Mouse (Mus musculus) Patski (cell line): ENCODE results near the gene Olfr9. TPM values are rescaled to one million over a fixed set of nuclear protein-coding genes. Genes with fewer than 3 reads are reported as not detected.
"Not testable (repeated sequence)": the region's sequence is repeated elsewhere in the genome, so short reads cannot be mapped to it uniquely, and the experiment has no call there.

Experiments used
- ATAC-seq: fragments of 100-300 bp; one replicate; pipeline ENCODE4 v1.8.0; 2021
- CTCF ChIA-PET: fragments of 350-600 bp; sonication (Branson Sonifier 250); formaldehyde crosslinking; loops from one replicate; lab custom pipeline; 2022; ENCODE audit warnings: inconsistent platforms; lab: Charles Lee
- POLR2A ChIA-PET: fragments of 350-600 bp; sonication (Branson Sonifier 250); formaldehyde crosslinking; loops from one replicate; lab custom pipeline; 2022; ENCODE audit warnings: antibody characterized with exemption, inconsistent platforms; lab: Charles Lee
- DNase-seq: peaks from one replicate; pipeline ENCODE4 v3.0.0-alpha.2; 2011; ENCODE audit warnings: low read depth, low spot score
- H3K27me3 ChIP-seq: fragments of 371-371 bp; one replicate; pipeline ENCODE4 v1.5.1; 2021
- CTCF ChIP-seq: fragments of 100-300 bp; IDR thresholded peaks from one replicate; pipeline ENCODE4 v1.5.1; 2021
- in situ Hi-C: fragments of 300-500 bp; cut with MboI; formaldehyde crosslinking; loops from 3 replicates; pipeline ENCODE4 v1.11.1; 2018; ENCODE audit warnings: low pct_unique_long_range_greater_than_20kb, mixed read lengths
- polyA plus RNA-seq: library from polyadenylated mRNA; unstranded; gene quantifications from one replicate; pipeline ENCODE4 v1.2.3, GENCODE M21; 2021

Gene Olfr9
- polyA plus RNA-seq, 1 experiment from 2014 or later = not detected

DNA sequence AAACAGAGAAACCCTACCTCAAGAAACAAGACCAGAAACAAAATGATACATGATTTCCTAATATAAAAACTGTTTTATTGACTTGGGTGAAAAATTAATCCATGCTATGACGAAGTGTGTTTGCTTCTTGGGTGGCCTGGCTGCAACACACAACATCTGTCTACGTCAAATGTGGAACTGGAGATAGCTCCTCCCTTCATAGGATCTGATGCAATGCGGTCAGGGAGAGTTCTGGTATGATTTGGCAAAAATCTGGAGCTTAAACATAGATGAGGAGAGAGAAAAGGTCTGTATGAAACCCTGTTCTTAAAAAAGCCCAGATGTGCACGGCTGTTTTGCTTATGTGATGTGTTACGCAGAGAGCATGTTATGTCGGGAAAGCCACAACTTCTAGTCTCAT, 23.4 kb upstream of the Olfr9 start:
- H3K27me3 ChIP-seq = no peaks in the 10 kb centered on the region
- no peak for TF ChIP-seq CTCF
- no peak for DNase-seq
- CTCF ChIA-PET = interaction anchor here (1.2 to 1.9 kb wide), 5 partner anchors 9 to 38 kb away, joined by 3 to 6 read pairs (median 4); no protein-coding TSS in a partner anchor
- in situ Hi-C loops = no loop called here
- ATAC-seq = no peak
- POLR2A ChIA-PET = no interaction called here

DNA sequence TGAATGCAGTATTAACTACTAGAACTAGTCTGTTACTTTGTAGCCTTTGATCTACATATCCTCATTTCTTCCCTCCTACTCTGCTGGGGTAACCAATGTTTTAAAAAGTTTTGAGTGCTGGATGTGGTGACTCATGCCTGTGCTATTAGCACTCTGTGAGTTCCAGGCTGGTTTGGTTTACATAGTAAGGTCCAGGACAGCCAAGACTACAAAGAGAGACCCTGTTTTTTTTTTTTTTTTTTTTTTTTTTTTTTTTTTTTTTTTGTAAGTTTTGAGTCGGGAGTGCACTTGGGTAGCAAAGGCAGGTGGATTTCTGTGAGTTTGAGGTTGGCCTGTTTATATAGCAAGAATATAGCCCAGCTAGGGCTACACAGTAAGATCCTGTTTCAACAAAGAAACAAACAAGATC, 20.9 kb upstream of the Olfr9 start:
- no peak for TF ChIP-seq CTCF
- no peaks in the 10 kb centered on the region for H3K27me3 ChIP-seq
- DNase-seq (no peak), ATAC-seq (peak; percentile 93)
- ChIA-PET POLR2A (no interaction called here), CTCF (interaction anchor here (1.1 kb wide), 1 partner anchor 10 kb away, joined by 3 read pairs; no protein-coding TSS in a partner anchor)
- in situ Hi-C loops = no loop called here

DNA sequence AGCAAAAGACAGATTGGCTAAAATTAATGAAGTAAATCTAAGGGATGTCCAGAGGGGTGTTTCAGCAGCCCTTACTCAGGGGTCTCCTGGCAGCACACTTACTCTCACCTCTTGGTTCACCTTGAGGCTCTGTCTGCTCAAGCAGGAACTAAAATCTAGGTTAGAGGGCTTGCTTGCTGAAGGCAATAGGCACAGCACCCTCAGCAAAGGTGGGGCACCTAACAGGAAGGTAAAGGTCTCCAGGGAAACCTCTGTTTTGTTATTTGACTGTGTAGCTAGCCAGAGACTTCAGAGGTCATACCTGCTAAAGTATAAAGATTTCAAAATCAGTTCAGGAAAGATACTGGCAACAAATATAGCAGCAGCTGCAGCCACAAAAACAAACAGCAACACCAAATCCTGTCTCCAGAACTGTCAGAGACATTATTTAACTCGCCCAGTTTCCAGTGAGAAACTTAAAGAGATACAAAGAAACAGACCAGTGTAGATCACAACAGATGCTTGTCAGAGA, 18.4 kb upstream of the Olfr9 start:
- no peak for TF ChIP-seq CTCF
- no peak for ATAC-seq
- ChIA-PET POLR2A (no interaction called here), CTCF (interaction anchor here (0.8 kb wide), 1 partner anchor 9 kb away, joined by 3 read pairs; no protein-coding TSS in a partner anchor)
- no peak for DNase-seq
- no peaks in the 10 kb centered on the region for H3K27me3 ChIP-seq
- in situ Hi-C loops = no loop called here

- POLR2A ChIA-PET = no interaction called here
- CTCF ChIA-PET = interaction anchor here (0.9 kb wide), 1 partner anchor 25 kb away, joined by 3 read pairs; no protein-coding TSS in a partner anchor
- TF ChIP-seq CTCF = no peak
- DNase-seq (no peak), ATAC-seq (no peak)
- no peaks in the 10 kb centered on the region for H3K27me3 ChIP-seq
- in situ Hi-C loops = no loop called here
These were observed 16.4 kb upstream of the Olfr9 start for GRCm38 (mm10) chr10:128972841-128973240.

DNA sequence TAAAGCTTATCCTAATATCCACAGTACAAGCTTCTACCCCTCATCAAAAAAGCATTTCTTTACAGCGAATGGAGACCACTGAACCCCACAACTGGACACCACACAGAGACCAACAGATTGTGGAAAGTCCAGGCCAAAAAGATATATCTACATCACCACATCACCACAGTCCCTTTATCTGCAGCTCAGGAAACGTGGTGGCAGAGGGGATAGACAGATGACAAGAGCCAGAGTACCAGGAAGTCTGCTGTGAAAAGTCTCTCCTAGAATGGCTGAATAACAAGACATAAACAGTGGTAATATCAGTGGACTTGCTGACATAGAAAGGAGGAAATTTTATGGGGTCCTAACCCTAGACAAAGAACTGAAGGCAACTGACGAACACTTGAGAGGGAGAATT, 12.8 kb upstream of the Olfr9 start:
- ChIA-PET POLR2A (interaction anchor here (1.1 kb wide), 1 partner anchor 84 kb away, joined by 3 read pairs; no protein-coding TSS in a partner anchor), CTCF (interaction anchor here (1.0 to 8.2 kb wide), 10 partner anchors 11 to 81 kb away, joined by 3 to 54 read pairs (median 10); partner anchors contain the start of genes Bloc1s1, Olfr9 and Rdh5)
- DNase-seq = no peak
- ATAC-seq = no peak
- in situ Hi-C loops = loop anchor here (5.0 kb wide), 2 partner anchors 54 to 129 kb away; partner anchors contain the start of genes Bloc1s1 and Rdh5
- H3K27me3 ChIP-seq = no peaks in the 10 kb centered on the region
- no peak for TF ChIP-seq CTCF

DNA sequence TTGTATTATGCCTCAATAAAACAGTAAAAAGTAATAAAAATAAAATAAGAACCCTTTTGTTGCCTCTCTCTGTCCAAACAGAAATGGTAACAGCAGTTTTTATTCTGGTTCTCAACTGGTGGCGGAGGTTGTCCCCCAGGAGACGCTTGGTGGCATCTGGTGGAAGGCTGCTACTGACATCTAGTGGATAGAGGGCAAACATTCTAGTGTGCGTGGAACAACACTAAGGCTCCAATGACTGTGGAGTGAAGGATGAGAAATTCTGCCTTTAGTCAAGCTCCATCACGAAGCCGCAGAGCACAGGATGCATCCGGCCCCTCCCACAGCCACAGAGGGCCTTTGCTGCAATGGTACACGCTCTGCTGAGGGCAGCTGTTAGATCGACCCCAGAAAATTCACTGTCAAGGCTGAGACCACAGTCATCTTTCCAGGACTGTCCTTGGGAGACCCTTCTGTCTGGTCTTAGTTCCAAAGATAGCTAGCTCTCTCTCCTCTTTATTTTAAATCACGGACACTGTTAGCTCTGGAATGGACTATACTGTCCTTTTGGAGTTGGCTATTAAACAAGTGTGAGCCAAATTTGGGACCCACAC, 11.6 kb upstream of the Olfr9 start:
- POLR2A ChIA-PET = interaction anchor here (1.3 to 2.2 kb wide), 3 partner anchors 54 to 64 kb away, joined by 6 to 9 read pairs (median 6); partner anchors contain the start of genes Bloc1s1 and Rdh5
- CTCF ChIA-PET = interaction anchor here (0.7 to 8.2 kb wide), 20 partner anchors 10 to 360 kb away, joined by 3 to 54 read pairs (median 6); partner anchors contain the start of genes Bloc1s1, Mettl7b, Olfr9 and Rdh5
- no peaks in the 10 kb centered on the region for H3K27me3 ChIP-seq
- peak; percentile 92 for TF ChIP-seq CTCF
- in situ Hi-C loops = loop anchor here (5.0 kb wide), 2 partner anchors 55 to 130 kb away; partner anchors contain the start of genes Bloc1s1 and Rdh5
- DNase-seq (no peak), ATAC-seq (peak; percentile 20)

GRCm38 (mm10) chr10:128980644-128981365, 8.4 kb upstream of the Olfr9 start:
- DNase-seq (peak; percentile 94), ATAC-seq (peak; percentile 87)
- in situ Hi-C loops = no loop called here
- POLR2A ChIA-PET = interaction anchor here (1.0 kb wide), 1 partner anchor 65 kb away, joined by 3 read pairs; no protein-coding TSS in a partner anchor
- H3K27me3 ChIP-seq = no peaks in the 10 kb centered on the region
- TF ChIP-seq CTCF = no peak
- CTCF ChIA-PET = interaction anchor here (1.1 to 8.2 kb wide), 4 partner anchors 10 to 59 kb away, joined by 4 to 54 read pairs (median 4); partner anchors contain the start of genes Bloc1s1 and Rdh5

DNA sequence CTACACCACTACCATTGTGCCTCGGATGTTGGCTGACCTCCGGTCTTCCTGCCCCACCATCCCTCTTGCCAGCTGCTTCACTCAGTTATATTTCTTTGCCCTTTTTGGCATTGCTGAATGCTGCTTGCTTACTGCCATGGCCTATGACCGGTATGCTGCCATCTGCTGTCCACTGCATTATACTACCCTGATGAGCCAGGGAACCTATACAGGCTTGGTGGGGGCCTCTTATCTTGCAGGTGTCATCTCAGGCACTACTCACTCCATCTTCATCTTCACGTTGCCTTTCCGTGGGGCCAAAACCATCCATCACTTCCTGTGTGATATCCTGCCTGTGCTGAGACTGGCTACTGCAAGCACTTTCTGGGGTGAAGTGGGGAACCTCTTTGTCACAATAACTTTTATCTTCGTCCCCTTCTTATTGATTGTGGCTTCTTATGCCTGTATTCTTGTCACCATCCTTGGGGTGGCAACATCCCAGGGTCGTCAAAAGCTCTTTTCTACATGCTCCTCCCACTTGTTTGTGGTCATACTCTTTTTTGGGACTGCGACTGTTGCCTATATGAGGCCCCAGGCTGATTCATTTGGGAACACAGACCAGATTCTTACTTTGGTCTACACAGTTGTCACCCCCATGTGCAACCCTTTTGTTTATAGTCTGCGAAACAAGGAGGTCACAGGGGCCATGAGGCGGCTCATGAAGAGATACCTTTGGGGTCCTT, 1.1 kb downstream of the Olfr9 start:
- DNase-seq, POLR2A ChIA-PET, in situ Hi-C loops, H3K27me3 ChIP-seq: not testable (repeated sequence)
- ATAC-seq = peak; percentile 92
- CTCF ChIA-PET = interaction anchor here (1.3 kb wide), 1 partner anchor 9 kb away, joined by 4 read pairs; no protein-coding TSS in a partner anchor

DNA sequence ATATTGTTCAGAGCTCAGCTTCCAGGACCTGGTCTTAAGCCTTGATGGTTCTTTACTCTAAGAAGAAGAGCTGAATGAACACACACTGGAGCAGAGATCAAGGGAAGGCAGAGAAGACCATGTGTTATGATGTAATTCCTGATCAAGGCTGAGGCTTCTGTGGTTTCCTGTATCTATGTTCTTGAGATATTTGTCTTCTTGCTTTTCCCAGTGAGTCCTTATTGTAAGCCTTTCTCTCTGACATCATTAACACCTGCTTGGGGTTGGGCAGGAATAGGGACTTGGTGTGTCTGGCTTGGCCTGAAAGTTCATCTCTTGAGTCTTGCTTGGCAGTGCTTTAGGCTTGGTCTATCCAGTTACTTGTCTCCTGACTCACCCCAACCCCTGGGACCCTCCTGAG, 1.8 kb downstream of the Olfr9 start:
- in situ Hi-C loops = no loop called here
- ChIA-PET POLR2A (no interaction called here), CTCF (interaction anchor here (1.3 kb wide), 1 partner anchor 9 kb away, joined by 4 read pairs; no protein-coding TSS in a partner anchor)
- no peak for TF ChIP-seq CTCF
- ATAC-seq = no peak
- no peak for DNase-seq
- H3K27me3 ChIP-seq = no peaks in the 10 kb centered on the region

- H3K27me3 ChIP-seq = no peaks in the 10 kb centered on the region
- ATAC-seq = no peak
- TF ChIP-seq CTCF = no peak
- in situ Hi-C loops = no loop called here
- no peak for DNase-seq
- CTCF ChIA-PET = no interaction called here
- POLR2A ChIA-PET = no interaction called here
These were observed 6.6 kb downstream of the Olfr9 start for GRCm38 (mm10) chr10:128995796-128996195.
